Comparison of ENCODE assay signal across 18 mouse cellular contexts in genomic region chr4:150815144-150815543, GRCm38 (mm10). TPM values are rescaled to one million over a fixed set of nuclear protein-coding genes. Genes with fewer than 3 reads are reported as not detected.
DNase-seq lines count a peak whose midpoint lies in the region; ATAC-seq and TF ChIP-seq lines count a peak whose summit lies in the region.
"Had no signal": no experiment of that assay in that cellular context is flagged by ENCODE, and none has a peak within 500 bp of the region (broad histone marks: within the 10 kb centered on the region; RNA-seq: fewer than 3 reads in every experiment).

No protein-coding gene starts in this region.

- no peak for TF ChIP-seq CTCF in heart, postnatal 0 days (IDR thresholded peaks at IDR 0.05; ENCODE audit: low read depth)
- no peak for TF ChIP-seq CTCF in intestine, postnatal 0 days (IDR thresholded peaks at IDR 0.05; ENCODE audit: low read depth)
- TF ChIP-seq CTCF in liver, postnatal 0 days (IDR thresholded peaks at IDR 0.05; ENCODE audit: low read depth): no peak

- H3K27ac ChIP-seq in heart, postnatal 0 days (ENCODE audit: low read depth): 0 out of 2 replicates have a peak overlapping the region, but pooled peaks have one; percentile 14
- H3K27ac ChIP-seq in heart, embryonic 10.5 days: no peak overlapping the region
- no peak overlapping the region for H3K27ac ChIP-seq in intestine, embryonic 14.5 days (ENCODE audit: low read depth)
- peak overlapping the region; percentile 79 for H3K27ac ChIP-seq in intestine, postnatal 0 days (ENCODE audit: low read depth, low read length)
- H3K27ac ChIP-seq in stomach, embryonic 16.5 days (ENCODE audit: low read length): peak overlapping the region; percentile 80; the same call in 1 of the 2 replicates
- H3K27ac ChIP-seq in liver, postnatal 0 days (ENCODE audit: low read depth): no peak overlapping the region
- H3K27ac ChIP-seq: embryonic facial prominence, embryonic 13.5 days; forebrain, embryonic 12.5 days; hindbrain, embryonic 15.5 days had no signal

- DNase-seq in heart, postnatal 0 days (ENCODE audit: low spot score): no peak
- no peak for DNase-seq in heart, embryonic 10.5 days (ENCODE audit: low spot score)
- no peak for DNase-seq in intestine, embryonic 14.5 days (ENCODE audit: low spot score)
- no peak for DNase-seq in liver, postnatal 0 days
- DNase-seq in adipocyte (ENCODE audit: low spot score): no peak
- DNase-seq: adrenal gland, postnatal 14 days; cerebellum, adult 18-20 months; cerebellum, adult 9-11 months; cerebellum, postnatal 36 days; heart, adult 18-20 months; heart, postnatal 36 days had no signal

- no peak overlapping the region for H3K4me3 ChIP-seq in heart, postnatal 0 days (ENCODE audit: low read depth, low read length)
- H3K4me3 ChIP-seq in heart, embryonic 10.5 days: no peak overlapping the region
- no peak overlapping the region for H3K4me3 ChIP-seq in intestine, embryonic 14.5 days (ENCODE audit: low read depth, low read length)
- H3K4me3 ChIP-seq in intestine, postnatal 0 days (ENCODE audit: low read depth, low read length): no peak overlapping the region
- H3K4me3 ChIP-seq in stomach, embryonic 16.5 days (replicated peaks; ENCODE audit: low read length): no peak overlapping the region
- no peak overlapping the region for H3K4me3 ChIP-seq in liver, postnatal 0 days (ENCODE audit: low read depth, low read length)
- H3K4me3 ChIP-seq: embryonic facial prominence, embryonic 13.5 days; forebrain, embryonic 12.5 days; heart, embryonic 12.5 days; hindbrain, embryonic 15.5 days had no signal

- H3K4me2 ChIP-seq in heart, postnatal 0 days (ENCODE audit: low read depth, low read length): no peak overlapping the region
- H3K4me2 ChIP-seq in intestine, embryonic 14.5 days (ENCODE audit: low read length): no peak overlapping the region
- peak overlapping the region; percentile 44 for H3K4me2 ChIP-seq in intestine, postnatal 0 days (replicated peaks; ENCODE audit: low read depth)
- no peak overlapping the region for H3K4me2 ChIP-seq in stomach, embryonic 16.5 days (ENCODE audit: low read depth, low read length)
- no peak overlapping the region for H3K4me2 ChIP-seq in liver, postnatal 0 days (ENCODE audit: low read depth, low read length)
- H3K4me2 ChIP-seq: embryonic facial prominence, embryonic 13.5 days; forebrain, embryonic 12.5 days; heart, embryonic 12.5 days; hindbrain, embryonic 15.5 days had no signal

- 64% methylated on average over 4 of the region's 4 CpGs for WGBS in heart, postnatal 0 days
- WGBS in heart, embryonic 10.5 days: 76% methylated on average over 4 of the region's 4 CpGs
- WGBS in intestine, embryonic 14.5 days: 52% methylated on average over 4 of the region's 4 CpGs
- 26% methylated on average over 4 of the region's 4 CpGs for WGBS in intestine, postnatal 0 days
- WGBS in stomach, embryonic 16.5 days: 38% methylated on average over 4 of the region's 4 CpGs
- 61% methylated on average over 4 of the region's 4 CpGs for WGBS in liver, postnatal 0 days (ENCODE audit: insufficient replicate concordance)

- H3K27me3 ChIP-seq in heart, postnatal 0 days (ENCODE audit: control insufficient read depth, insufficient read depth, low read length): no peaks in the 10 kb centered on the region
- peaks cover 7% of the 10 kb centered on the region; the same call in 1 of the 2 replicates for H3K27me3 ChIP-seq in heart, embryonic 10.5 days (ENCODE audit: insufficient read depth, poor library complexity, severe bottlenecking)
- no peaks in the 10 kb centered on the region for H3K27me3 ChIP-seq in intestine, embryonic 14.5 days (replicated peaks; ENCODE audit: control insufficient read depth, insufficient read depth, low read length)
- no peaks in the 10 kb centered on the region for H3K27me3 ChIP-seq in intestine, postnatal 0 days (replicated peaks; ENCODE audit: control insufficient read depth, insufficient read depth, low read length)
- no peaks in the 10 kb centered on the region for H3K27me3 ChIP-seq in stomach, embryonic 16.5 days (ENCODE audit: control insufficient read depth, insufficient read depth, low read length)
- no peaks in the 10 kb centered on the region for H3K27me3 ChIP-seq in liver, postnatal 0 days (ENCODE audit: insufficient read depth, low read length)
- H3K27me3 ChIP-seq: embryonic facial prominence, embryonic 13.5 days; forebrain, embryonic 12.5 days; heart, embryonic 12.5 days; hindbrain, embryonic 15.5 days had no signal

- H3K4me1 ChIP-seq in heart, postnatal 0 days (ENCODE audit: control insufficient read depth, insufficient read depth): no peaks in the 10 kb centered on the region
- H3K4me1 ChIP-seq in heart, embryonic 10.5 days: peaks cover 8% of the 10 kb centered on the region
- H3K4me1 ChIP-seq in intestine, embryonic 14.5 days (replicated peaks; ENCODE audit: control insufficient read depth, insufficient read depth, low read length): peaks cover 31% of the 10 kb centered on the region
- peaks cover 9% of the 10 kb centered on the region; the same call in 1 of the 2 replicates for H3K4me1 ChIP-seq in intestine, postnatal 0 days (replicated peaks; ENCODE audit: control insufficient read depth, insufficient read depth, low read length)
- H3K4me1 ChIP-seq in stomach, embryonic 16.5 days (ENCODE audit: control insufficient read depth, insufficient read depth, low read length): peaks cover 39% of the 10 kb centered on the region
- no peaks in the 10 kb centered on the region for H3K4me1 ChIP-seq in liver, postnatal 0 days (ENCODE audit: insufficient read depth)
- H3K4me1 ChIP-seq: forebrain, embryonic 12.5 days; hindbrain, embryonic 15.5 days had no signal

- no peak for ATAC-seq in heart, postnatal 0 days (ENCODE audit: insufficient read depth, low read depth)
- peak; percentile 33; the same call in 1 of the 2 replicates for ATAC-seq in intestine, embryonic 14.5 days (replicated peaks; ENCODE audit: low FRiP score, low TSS enrichment, low read depth)
- ATAC-seq in intestine, postnatal 0 days: peak; percentile 82
- ATAC-seq in stomach, embryonic 16.5 days (ENCODE audit: insufficient read depth, low FRiP score): peak; percentile 44; the same call in 1 of the 2 replicates
- ATAC-seq in liver, postnatal 0 days: no peak
- ATAC-seq: forebrain, embryonic 16.5 days had no signal

- H3K9me3 ChIP-seq in heart, postnatal 0 days (replicated peaks; ENCODE audit: control insufficient read depth, low read length): no peaks in the 10 kb centered on the region
- no peaks in the 10 kb centered on the region for H3K9me3 ChIP-seq in heart, embryonic 10.5 days
- H3K9me3 ChIP-seq in intestine, embryonic 14.5 days (ENCODE audit: control insufficient read depth, low read length): no peaks in the 10 kb centered on the region
- no peaks in the 10 kb centered on the region for H3K9me3 ChIP-seq in intestine, postnatal 0 days (ENCODE audit: control insufficient read depth)
- H3K9me3 ChIP-seq in stomach, embryonic 16.5 days (replicated peaks; ENCODE audit: control insufficient read depth, low read length): no peaks in the 10 kb centered on the region
- H3K9me3 ChIP-seq in liver, postnatal 0 days (ENCODE audit: low read length): no peaks in the 10 kb centered on the region
- H3K9me3 ChIP-seq: embryonic facial prominence, embryonic 13.5 days; forebrain, embryonic 12.5 days; hindbrain, embryonic 15.5 days had no signal

- no peaks in the 10 kb centered on the region for H3K36me3 ChIP-seq in heart, postnatal 0 days (replicated peaks; ENCODE audit: control insufficient read depth, insufficient read depth, low read length)
- no peaks in the 10 kb centered on the region; the same call in 1 of the 2 replicates for H3K36me3 ChIP-seq in heart, embryonic 10.5 days
- no peaks in the 10 kb centered on the region for H3K36me3 ChIP-seq in intestine, embryonic 14.5 days (ENCODE audit: control insufficient read depth, insufficient read depth, low read length)
- H3K36me3 ChIP-seq in intestine, postnatal 0 days (ENCODE audit: control insufficient read depth, insufficient read depth): no peaks in the 10 kb centered on the region
- H3K36me3 ChIP-seq in stomach, embryonic 16.5 days (ENCODE audit: control insufficient read depth, insufficient read depth, low read length): no peaks in the 10 kb centered on the region
- no peaks in the 10 kb centered on the region for H3K36me3 ChIP-seq in liver, postnatal 0 days (replicated peaks; ENCODE audit: insufficient read depth, low read length)
- H3K36me3 ChIP-seq: embryonic facial prominence, embryonic 13.5 days; forebrain, embryonic 12.5 days; heart, embryonic 12.5 days; hindbrain, embryonic 15.5 days had no signal

- H3K9ac ChIP-seq in heart, postnatal 0 days (replicated peaks; ENCODE audit: low read depth, low read length): no peak overlapping the region
- H3K9ac ChIP-seq in intestine, embryonic 14.5 days (ENCODE audit: low read length): no peak overlapping the region
- H3K9ac ChIP-seq in intestine, postnatal 0 days (ENCODE audit: low read depth, low read length): no peak overlapping the region
- H3K9ac ChIP-seq in stomach, embryonic 16.5 days (ENCODE audit: low read length): no peak overlapping the region
- H3K9ac ChIP-seq in liver, postnatal 0 days (replicated peaks): no peak overlapping the region
- H3K9ac ChIP-seq: embryonic facial prominence, embryonic 13.5 days; forebrain, embryonic 12.5 days; heart, embryonic 12.5 days; hindbrain, embryonic 15.5 days had no signal

- TF ChIP-seq EP300 in heart, postnatal 0 days (IDR thresholded peaks at IDR 0.05; ENCODE audit: low read depth): no peak
- no peak for TF ChIP-seq EP300 in liver, postnatal 0 days (IDR thresholded peaks at IDR 0.05; ENCODE audit: low read depth)

RNA-seq across cellular contexts. Expression of gene Errfi1, which starts 38.6 kb away (rescaled TPM):
- 16.0 and 33.7 TPM in 2 replicates for total RNA-seq in heart, postnatal 0 days (2014; rRNA removed; ENCODE audit: low replicate concordance)
- polyA plus RNA-seq in heart, postnatal 0 days (2015; fragmentation: Nextera tagmentation; extraction: Ambion mirVana): 7.4 and 7.9 TPM in 2 replicates
- polyA plus RNA-seq in heart, embryonic 10.5 days (2016; fragmentation: Nextera tagmentation; extraction: Ambion mirVana): 15.3 and 25.7 TPM in 2 replicates
- 27.4 and 28.8 TPM in 2 replicates for polyA plus RNA-seq in intestine, embryonic 14.5 days (2014; fragmentation: Nextera tagmentation; extraction: Ambion mirVana)
- polyA plus RNA-seq in intestine, postnatal 0 days (2015; fragmentation: Nextera tagmentation; extraction: Ambion mirVana): 27.2 and 27.7 TPM in 2 replicates
- 29.4 and 30.8 TPM in 2 replicates for polyA plus RNA-seq in stomach, embryonic 16.5 days (2015; fragmentation: Nextera tagmentation; extraction: Ambion mirVana)
- 141 and 148 TPM in 2 replicates for polyA plus RNA-seq in liver, postnatal 0 days (2015; fragmentation: Nextera tagmentation; extraction: Ambion mirVana)

Comparison
In these comparisons a context has a peak if more than half of its experiments do, and no peak if none do; other contexts are left out.
1. H3K27ac ChIP-seq: peak in heart, postnatal 0 days (single experiment), intestine, postnatal 0 days (single experiment) and stomach, embryonic 16.5 days (single experiment); none in heart, embryonic 10.5 days (single experiment), intestine, embryonic 14.5 days (single experiment) and liver, postnatal 0 days (single experiment).
2. ATAC-seq: peak in intestine, embryonic 14.5 days (single experiment), intestine, postnatal 0 days (single experiment) and stomach, embryonic 16.5 days (single experiment); none in heart, postnatal 0 days (single experiment) and liver, postnatal 0 days (single experiment).